Mouse (Mus musculus) erythroblast, embryonic 14.5 days (primary cell): ENCODE data around the gene Olfr686.

Source experiments
- GATA1 ChIP-seq: IDR thresholded peaks from 2 replicates; pipeline ENCODE4 v1.6.1; 2012; ENCODE audit warnings: low read length, inconsistent platforms, mixed read lengths
- TAL1 ChIP-seq: IDR thresholded peaks from 3 replicates; pipeline ENCODE4 v1.6.1; 2012; ENCODE audit warnings: low read length, inconsistent platforms, mixed read lengths

GRCm38 (mm10) chr7:105226072-105226471 lies 18.8 kb upstream of the Olfr686 start:
- TF ChIP-seq GATA1, result no peak
- no peak for TF ChIP-seq TAL1
